Mouse (Mus musculus): ENCODE measurements at regions not wholly inside any gene's neighbourhood (a gene's known extent, or its start where the extent isn't known, plus 50 kb on each side); places are given as distances from the start of the nearest gene placed in this dataset.

GRCm38 (mm10) chr11:42067788-42068187 is 67.1 kb upstream of the Gabrg2 start:
- no peaks in the 10 kb centered on the region for H3K27me3 ChIP-seq (ENCODE audit: control insufficient read depth in 1 of 2, insufficient read depth in 2 of 2, low read length in 2 of 2)
- H3K36me3 ChIP-seq (ENCODE audit: control insufficient read depth in 1 of 2, insufficient read depth in 2 of 2, low read length in 2 of 2), result no peaks in the 10 kb centered on the region
- TF ChIP-seq KAT2A (conservative IDR thresholded peaks at IDR 0.05; ENCODE audit: low read depth, low read length) (no peak), MYB (IDR thresholded peaks at IDR 0.05; ENCODE audit: low read depth, low read length) (no peak), BHLHE40 (IDR thresholded peaks at IDR 0.05; ENCODE audit: borderline replicate concordance, low read depth, low read length) (no peak), POLR2AphosphoS5 (IDR thresholded peaks at IDR 0.05; ENCODE audit: borderline replicate concordance, low read depth, low read length) (no peak), POLR2AphosphoS2 (IDR thresholded peaks at IDR 0.05; ENCODE audit: low read length) (no peak), HCFC1 (IDR thresholded peaks at IDR 0.05; ENCODE audit: low read depth, low read length) (no peak), RCOR1 (IDR thresholded peaks at IDR 0.05; ENCODE audit: low read depth, low read length) (no peak), SMC3 (IDR thresholded peaks at IDR 0.05; ENCODE audit: low read depth, low read length) (peak; percentile 13; the same call in 1 of the 2 replicates), POLR2A (IDR thresholded peaks at IDR 0.05; ENCODE audit: control insufficient read depth in 1 of 2, insufficient read depth in 1 of 2, low read depth in 1 of 2, low read length in 2 of 2, poor library complexity in 1 of 2) (no peak), ETS1 (IDR thresholded peaks at IDR 0.05; ENCODE audit: low read depth, low read length) (no peak), CHD1 (IDR thresholded peaks at IDR 0.05; ENCODE audit: low read depth, low read length) (no peak), CTCF (IDR thresholded peaks at IDR 0.05 in 2 of 3, conservative IDR thresholded peaks at IDR 0.05 in 1 of 3; ENCODE audit: control insufficient read depth in 1 of 3, insufficient read depth in 1 of 3, low read depth in 2 of 3, low read length in 3 of 3, poor library complexity in 1 of 3, severe bottlenecking in 1 of 3) (peak in 1 of 3 experiments; percentile 15; a peak in 1 of 6 replicates), UBTF (IDR thresholded peaks at IDR 0.05; ENCODE audit: borderline replicate concordance, insufficient read depth, low read depth, low read length) (no peak)
- no peak overlapping the region for H3K27ac ChIP-seq (ENCODE audit: control insufficient read depth, low read depth, low read length)
- no peak overlapping the region for H3K9ac ChIP-seq (ENCODE audit: control insufficient read depth, low read depth, low read length, poor library complexity, severe bottlenecking)
- no peaks in the 10 kb centered on the region for H3K79me2 ChIP-seq (ENCODE audit: control insufficient read depth, insufficient read depth, low read length, poor library complexity)
- no peak overlapping the region for H3K4me3 ChIP-seq (ENCODE audit: control insufficient read depth in 1 of 2, insufficient read depth in 1 of 2, low read depth in 2 of 2, low read length in 2 of 2)
- H3K4me1 ChIP-seq (ENCODE audit: control insufficient read depth in 1 of 2, insufficient read depth in 2 of 2, low read length in 2 of 2), result no peaks in the 10 kb centered on the region
- DNase-seq (ENCODE audit: low read depth, low spot score), result no peak
- no peaks in the 10 kb centered on the region for H3K9me3 ChIP-seq (replicated peaks; ENCODE audit: insufficient read depth, low read length)

DNA sequence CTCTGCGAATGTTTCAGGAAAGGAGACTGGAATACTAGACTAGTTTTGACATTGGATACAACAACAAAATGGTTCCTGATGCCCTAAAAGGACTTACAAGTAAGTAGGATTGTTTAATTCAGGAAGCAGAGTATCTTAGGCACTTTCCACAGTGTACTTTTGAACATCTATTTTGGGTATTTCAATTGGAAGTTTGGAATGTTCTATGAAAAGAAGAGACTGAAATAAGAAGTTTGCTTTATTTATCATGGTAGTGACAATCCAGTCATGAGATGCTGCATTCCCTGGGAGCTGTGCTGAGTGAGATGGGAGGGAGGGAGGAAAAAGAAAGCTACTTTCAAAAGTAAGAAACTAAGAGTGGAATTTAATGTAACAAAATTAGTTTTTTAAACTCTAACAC is 50.9 kb upstream of the Gabrg2 start:
- no peaks in the 10 kb centered on the region for H3K27me3 ChIP-seq (ENCODE audit: control insufficient read depth in 1 of 2, insufficient read depth in 2 of 2, low read length in 2 of 2)
- no peak overlapping the region for H3K27ac ChIP-seq (ENCODE audit: control insufficient read depth, low read depth, low read length)
- H3K9me3 ChIP-seq (replicated peaks; ENCODE audit: insufficient read depth, low read length), result no peaks in the 10 kb centered on the region
- no peaks in the 10 kb centered on the region for H3K36me3 ChIP-seq (ENCODE audit: control insufficient read depth in 1 of 2, insufficient read depth in 2 of 2, low read length in 2 of 2)
- H3K4me3 ChIP-seq (ENCODE audit: control insufficient read depth in 1 of 2, insufficient read depth in 1 of 2, low read depth in 2 of 2, low read length in 2 of 2), result no peak overlapping the region
- no peak overlapping the region for H3K9ac ChIP-seq (ENCODE audit: control insufficient read depth, low read depth, low read length, poor library complexity, severe bottlenecking)
- TF ChIP-seq TBP (IDR thresholded peaks at IDR 0.05; ENCODE audit: low read depth, low read length), result no peak
- no peaks in the 10 kb centered on the region for H3K4me1 ChIP-seq (ENCODE audit: control insufficient read depth in 1 of 2, insufficient read depth in 2 of 2, low read length in 2 of 2)
- H3K79me2 ChIP-seq (ENCODE audit: control insufficient read depth, insufficient read depth, low read length, poor library complexity), result no peaks in the 10 kb centered on the region
- DNase-seq (ENCODE audit: low read depth, low spot score), result no peak

Measured in MEL (cell line).